Mouse (Mus musculus): ENCODE measurements around the gene Ctcfl.

DNA sequence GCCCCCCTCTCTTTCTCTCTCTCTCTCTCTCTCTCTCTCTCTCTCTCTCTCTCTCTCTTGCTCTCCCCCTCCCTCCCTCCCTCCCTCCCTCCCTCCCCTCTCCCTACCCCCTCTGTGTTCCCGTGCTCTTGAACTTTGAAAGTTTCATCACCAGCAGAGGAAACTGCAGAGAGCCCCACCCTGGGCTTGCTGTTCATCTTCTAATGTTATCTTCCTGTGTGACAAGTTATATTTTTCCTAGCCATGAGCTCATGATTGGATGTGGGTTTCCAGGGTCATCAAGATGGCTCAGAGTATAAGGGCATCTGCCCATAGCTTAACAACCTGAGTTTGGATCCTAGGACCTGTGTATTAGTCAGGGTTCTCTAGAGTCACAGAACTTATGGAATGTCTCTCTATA is 56.1 kb downstream of the Ctcfl start:
- TF ChIP-seq ZC3H11A (IDR thresholded peaks at IDR 0.05; ENCODE audit: borderline replicate concordance, low read depth, low read length) (no peak), ZNF384 (IDR thresholded peaks at IDR 0.05; ENCODE audit: low read depth, low read length) (no peak)
